Mouse (Mus musculus) heart, embryonic 15.5 days (tissue): ENCODE results near the gene Olfr119. TPM values are rescaled to one million over a fixed set of nuclear protein-coding genes. Genes with fewer than 3 reads are reported as not detected.
"Not testable (repeated sequence)": the region's sequence is repeated elsewhere in the genome, so short reads cannot be mapped to it uniquely, and the experiment has no call there.

ENCODE experiments used
- ATAC-seq: fragments of 200-750 bp; cut with Nextera tagmentation; replicated peaks from 2 replicates; pipeline ENCODE4 v1.8.0; 2017; ENCODE audit warnings: low read depth, moderate TSS enrichment; ENCODE audit not compliant: insufficient number of reproducible peaks, insufficient read depth, low FRiP score
- H3K27ac ChIP-seq: fragments of 300-500 bp; sonication (generic); 2 replicates; pipeline ENCODE4 v1.5.1; 2015; ENCODE audit warnings: mild to moderate bottlenecking, inconsistent platforms
- H3K27me3 ChIP-seq: fragments of 300-500 bp; sonication (generic); 2 replicates; pipeline ENCODE4 v1.6.1; 2015; ENCODE audit warnings: inconsistent platforms
- H3K36me3 ChIP-seq: fragments of 300-500 bp; sonication (generic); 2 replicates; pipeline ENCODE4 v1.6.1; 2015; ENCODE audit warnings: mild to moderate bottlenecking, inconsistent platforms
- H3K4me1 ChIP-seq: fragments of 300-500 bp; sonication (generic); replicated peaks from 2 replicates; pipeline ENCODE4 v1.6.1; 2015; ENCODE audit warnings: inconsistent platforms
- H3K4me2 ChIP-seq: fragments of 300-500 bp; sonication (generic); 2 replicates; pipeline ENCODE4 v1.6.1; 2015; ENCODE audit warnings: inconsistent platforms, mild to moderate bottlenecking, moderate library complexity
- H3K4me3 ChIP-seq: fragments of 300-500 bp; sonication (generic); 2 replicates; pipeline ENCODE4 v1.5.1; 2015; ENCODE audit warnings: mild to moderate bottlenecking, inconsistent platforms
- H3K9ac ChIP-seq: fragments of 300-500 bp; sonication (generic); 2 replicates; pipeline ENCODE4 v1.6.1; 2015; ENCODE audit warnings: mild to moderate bottlenecking, inconsistent platforms
- H3K9me3 ChIP-seq: fragments of 300-500 bp; sonication (generic); replicated peaks from 2 replicates; pipeline ENCODE4 v1.6.1; 2016; ENCODE audit warnings: inconsistent platforms
- WGBS: fragments of 180-500 bp; shearing (Covaris S2); methylation state at CpG from one replicate; pipeline ENCODE4 v1.1.7; 2015; ENCODE audit warnings: mixed read lengths; 5-methylcytosine and 5-hydroxymethylcytosine counted together
- polyA plus RNA-seq: library from polyadenylated mRNA; unstranded; fragments of >200 nt; fragmentation: Nextera tagmentation; extraction: Ambion mirVana; gene quantifications from 2 replicates; pipeline ENCODE4 v1.2.1, GENCODE M21; 2015

The Olfr119 gene
- not detected in 2 replicates for polyA plus RNA-seq

GRCm38 (mm10) chr17:37696264-37696663 is at the start of gene Olfr119:
TSS of gene Olfr119 (plus strand) at chr17:37696564.
- H3K27me3 ChIP-seq, H3K9ac ChIP-seq: not testable (repeated sequence)
- 53% methylated on average over 1 of the region's 1 CpGs for WGBS

GRCm38 (mm10) chr17:37663682-37664081 is 32.7 kb upstream of the Olfr119 start, which contains the start of gene Olfr117:
TSS of gene Olfr117 (minus strand) at chr17:37663782.
- Histone ChIP-seq H3K4me3 (no peak within 1 kb of the TSS), H3K9ac (no peak within 1 kb of the TSS), H3K36me3 (no peaks in the 10 kb centered on the region), H3K27ac (no peak within 1 kb of the TSS), H3K27me3 (no peaks in the 10 kb centered on the region), H3K9me3 (no peaks in the 10 kb centered on the region), H3K4me1 (no peaks in the 10 kb centered on the region), H3K4me2 (no peak within 1 kb of the TSS)
- 60% methylated on average over 1 of the region's 1 CpGs for WGBS
- ATAC-seq = no peak

More at GRCm38 (mm10) chr17:37696264-37696663, at the start of gene Olfr119:
- not testable (repeated sequence) for H3K4me2 ChIP-seq, H3K4me1 ChIP-seq, H3K9me3 ChIP-seq, H3K4me3 ChIP-seq, ATAC-seq, H3K27ac ChIP-seq, H3K36me3 ChIP-seq

- Histone ChIP-seq H3K27me3 (no peaks in the 10 kb centered on the region), H3K4me2 (no peak within 1 kb of the TSS), H3K27ac (no peak within 1 kb of the TSS), H3K4me3 (no peak within 1 kb of the TSS), H3K36me3 (no peaks in the 10 kb centered on the region), H3K4me1 (no peaks in the 10 kb centered on the region), H3K9me3 (no peaks in the 10 kb centered on the region), H3K9ac (no peak within 1 kb of the TSS)
- no peak for ATAC-seq
- 50% methylated on average over 2 of the region's 2 CpGs for WGBS
Observed at GRCm38 (mm10) chr17:37666688-37667087, 29.7 kb upstream of the Olfr119 start, which contains the start of gene Olfr118. TSS of gene Olfr118 (plus strand) at chr17:37666988.

GRCm38 (mm10) chr17:37721508-37721907 is 25.1 kb downstream of the Olfr119 start, which contains the start of gene Olfr120:
TSS of gene Olfr120 (plus strand) at chr17:37721808.
- Histone ChIP-seq H3K27ac (no peak within 1 kb of the TSS), H3K4me1 (no peaks in the 10 kb centered on the region), H3K36me3 (no peaks in the 10 kb centered on the region), H3K27me3 (no peaks in the 10 kb centered on the region), H3K4me3 (no peak within 1 kb of the TSS), H3K9ac (no peak within 1 kb of the TSS), H3K9me3 (no peaks in the 10 kb centered on the region; the same call in 1 of the 2 replicates), H3K4me2 (no peak within 1 kb of the TSS)
- WGBS = 61% methylated on average over 1 of the region's 1 CpGs
- no peak for ATAC-seq

- WGBS = 50% methylated on average over 7 of the region's 7 CpGs
- H3K27ac ChIP-seq = no peak overlapping the region
- H3K4me3 ChIP-seq = no peak overlapping the region
- H3K9ac ChIP-seq = no peak overlapping the region
- no peaks in the 10 kb centered on the region for H3K27me3 ChIP-seq
- no peak for ATAC-seq
- H3K4me1 ChIP-seq = no peaks in the 10 kb centered on the region
- no peaks in the 10 kb centered on the region for H3K9me3 ChIP-seq
- no peak overlapping the region for H3K4me2 ChIP-seq
- no peaks in the 10 kb centered on the region for H3K36me3 ChIP-seq
Observed at GRCm38 (mm10) chr17:37738070-37738469, 41.7 kb downstream of the Olfr119 start.

Other genes starting within 250 kb of the Olfr119 start
- not detected in 2 replicates for gene Olfr109, start 237.6 kb upstream of the Olfr119 start, polyA plus RNA-seq
- 0.24 TPM in 1 of 2 replicates, not detected in the other for gene H2-M2, start 213.0 kb upstream of the Olfr119 start, polyA plus RNA-seq
- not detected in 2 replicates for gene Olfr110, start 204.1 kb upstream of the Olfr119 start, polyA plus RNA-seq
- gene Olfr111, start 188.5 kb upstream of the Olfr119 start, polyA plus RNA-seq = not detected in 2 replicates
- not detected in 2 replicates for gene Olfr112, start 127.1 kb upstream of the Olfr119 start, polyA plus RNA-seq
- not detected in 2 replicates for gene Olfr113, start 118.9 kb upstream of the Olfr119 start, polyA plus RNA-seq
- gene Olfr114, start 103.8 kb upstream of the Olfr119 start, polyA plus RNA-seq = not detected in 2 replicates
- gene Olfr115, start 69.5 kb upstream of the Olfr119 start, polyA plus RNA-seq = not detected in 2 replicates
- not detected in 2 replicates for gene Olfr116, start 69.4 kb upstream of the Olfr119 start, polyA plus RNA-seq
- not detected in 2 replicates for gene Olfr117, start 32.8 kb upstream of the Olfr119 start, polyA plus RNA-seq
- gene Olfr118, start 29.6 kb upstream of the Olfr119 start, polyA plus RNA-seq = not detected in 2 replicates
- gene Olfr120, start 25.2 kb downstream of the Olfr119 start, polyA plus RNA-seq = not detected in 2 replicates
- gene Olfr121, start 52.3 kb downstream of the Olfr119 start, polyA plus RNA-seq = not detected in 2 replicates
- not detected in 2 replicates for gene Olfr122, start 72.0 kb downstream of the Olfr119 start, polyA plus RNA-seq
- gene Olfr123, start 97.0 kb downstream of the Olfr119 start, polyA plus RNA-seq = not detected in 2 replicates
- not detected in 2 replicates for gene Olfr124, start 103.3 kb downstream of the Olfr119 start, polyA plus RNA-seq
- not detected in 2 replicates for gene Olfr125, start 136.4 kb downstream of the Olfr119 start, polyA plus RNA-seq
- gene Olfr126, start 150.9 kb downstream of the Olfr119 start, polyA plus RNA-seq = not detected in 2 replicates
- gene Olfr127, start 203.9 kb downstream of the Olfr119 start, polyA plus RNA-seq = not detected in 2 replicates
- gene Olfr128, start 224.0 kb downstream of the Olfr119 start, polyA plus RNA-seq = not detected in 2 replicates